Mouse (Mus musculus) brain, embryonic 14.5 days (tissue): Measurements from ENCODE around the gene Dnajc11.

Experiments used
- CTCF ChIP-seq: fragments of 200-500 bp; IDR thresholded peaks from 2 replicates; pipeline ENCODE4 v1.5.1; 2012; ENCODE audit warnings: inconsistent platforms, mild to moderate bottlenecking, moderate library complexity, borderline replicate concordance; ENCODE audit not compliant: insufficient read depth, insufficient read length; ENCODE audit errors: extremely low read depth
- POLR2A ChIP-seq: fragments of 200-500 bp; IDR thresholded peaks from 2 replicates; pipeline ENCODE4 v1.6.1; 2012; ENCODE audit warnings: mild to moderate bottlenecking, inconsistent platforms, borderline replicate concordance; ENCODE audit not compliant: poor library complexity, insufficient read depth, insufficient read length, severe bottlenecking; ENCODE audit errors: extremely low read depth

- TF ChIP-seq POLR2A (no peak), CTCF (no peak)
Observed at GRCm38 (mm10) chr4:151962817-151963216, 29.3 kb downstream of the Dnajc11 start.
